In the genomic region with DNA sequence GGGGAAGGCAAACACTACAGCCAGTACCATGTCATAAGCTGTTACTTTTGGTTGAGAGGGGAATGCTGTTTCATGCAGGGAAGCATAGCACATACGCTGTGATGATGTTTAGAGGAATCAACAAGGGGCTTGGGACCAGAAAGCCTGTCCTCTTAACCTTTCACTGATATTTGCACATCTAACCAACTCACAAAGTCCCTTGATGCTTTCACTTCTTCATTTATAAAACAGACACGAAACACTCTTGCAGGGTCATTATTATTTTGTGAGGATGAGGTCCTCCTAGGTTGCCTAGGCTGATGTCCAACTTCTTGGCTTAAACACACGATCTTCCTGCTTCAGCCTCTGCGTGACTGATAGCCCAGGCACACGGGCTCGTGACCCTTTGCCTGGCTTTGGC, we compare ENCODE assay signal across 1 mouse cellular context.
TF ChIP-seq lines count a peak whose summit lies in the region.

No protein-coding gene starts in this region.

TF ChIP-seq in CH12.LX, 34 proteins besides CTCF, POLR2A, EP300 and RAD21 (continued from another document):
- TF ChIP-seq MAZ (IDR thresholded peaks at IDR 0.05; ENCODE audit: low read depth, low read length) (no peak), SIN3A (IDR thresholded peaks at IDR 0.05; ENCODE audit: low read length) (0 out of 2 replicates have a peak, but pooled peaks have one; percentile 22), MAX (IDR thresholded peaks at IDR 0.05; ENCODE audit: low read length) (no peak), IRF4 (IDR thresholded peaks at IDR 0.05; ENCODE audit: low read depth, low read length) (peak; percentile 93), POLR2AphosphoS2 (IDR thresholded peaks at IDR 0.05; ENCODE audit: low read depth, low read length) (no peak), ELF1 (IDR thresholded peaks at IDR 0.05; ENCODE audit: low read depth, low read length) (no peak), PAX5 (IDR thresholded peaks at IDR 0.05; ENCODE audit: low read length) (no peak), MAFK (IDR thresholded peaks at IDR 0.05; ENCODE audit: insufficient replicate concordance, low read length) (0 out of 2 replicates have a peak, but pooled peaks have one; percentile 22)
TF ChIP-seq in CH12.LX: peak in this region for 5.
